ENCODE assay signal across 8 mouse cellular contexts in the genomic region with DNA sequence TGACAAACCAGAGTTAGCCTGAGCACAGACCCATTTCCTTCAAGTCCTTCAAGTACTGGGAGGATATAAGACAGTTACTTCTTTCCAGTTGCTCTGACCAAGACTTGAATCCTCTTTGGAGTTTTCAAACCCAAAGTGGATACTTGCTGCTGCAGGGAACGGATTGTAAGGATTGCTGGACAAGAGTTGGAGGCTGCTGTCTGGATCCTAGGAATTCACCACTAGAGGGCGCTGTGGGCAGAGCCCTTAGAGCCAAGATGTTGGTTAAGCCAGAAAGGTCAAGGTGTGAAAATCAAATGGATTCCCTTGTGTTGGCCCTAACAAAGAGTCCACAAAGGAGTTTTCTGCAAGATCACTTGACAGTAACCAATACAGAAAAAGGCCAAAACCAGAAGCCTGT. TPM values are rescaled to one million over a fixed set of nuclear protein-coding genes. Genes with fewer than 3 reads are reported as not detected.
DNase-seq lines count a peak whose midpoint lies in the region; ATAC-seq and TF ChIP-seq lines count a peak whose summit lies in the region.

No protein-coding gene starts in this region.

- peak; percentile 79 for DNase-seq in forebrain, embryonic 11.5 days (ENCODE audit: low spot score)
- peak; percentile 65 for DNase-seq in A20 (ENCODE audit: low read depth, low spot score)
- peak; percentile 78 for DNase-seq in embryonic facial prominence, embryonic 11.5 days (ENCODE audit: low spot score)
- DNase-seq in layer of hippocampus, adult 9-10 months (ENCODE audit: low spot score): peak; percentile 60
- DNase-seq in lung, postnatal 36 days: peak; percentile 83
- DNase-seq in spleen, postnatal 4 days (ENCODE audit: low spot score in 2 of 2): peak; percentile 59 to 88

- H3K27ac ChIP-seq in forebrain, embryonic 11.5 days (ENCODE audit: low read depth, low read length): no peak overlapping the region
- H3K27ac ChIP-seq in forebrain, embryonic 15.5 days (replicated peaks): no peak overlapping the region
- H3K27ac ChIP-seq in bone marrow macrophage, adult 2 months (ENCODE audit: insufficient read depth, low read depth, low read length): no peak overlapping the region
- no peak overlapping the region for H3K27ac ChIP-seq in embryonic facial prominence, embryonic 11.5 days (replicated peaks; ENCODE audit: low read depth, low read length)

- H3K9me3 ChIP-seq in forebrain, embryonic 11.5 days (ENCODE audit: control insufficient read depth, low read length): no peaks in the 10 kb centered on the region; the same call in 1 of the 2 replicates
- H3K9me3 ChIP-seq in forebrain, embryonic 15.5 days: no peaks in the 10 kb centered on the region
- H3K9me3 ChIP-seq in embryonic facial prominence, embryonic 11.5 days (replicated peaks; ENCODE audit: control insufficient read depth, low read length): no peaks in the 10 kb centered on the region

- no peak overlapping the region for H3K9ac ChIP-seq in forebrain, embryonic 11.5 days (ENCODE audit: low read length)
- H3K9ac ChIP-seq in forebrain, embryonic 15.5 days (replicated peaks): no peak overlapping the region
- no peak overlapping the region for H3K9ac ChIP-seq in embryonic facial prominence, embryonic 11.5 days (replicated peaks; ENCODE audit: low read length)

- no peaks in the 10 kb centered on the region for H3K27me3 ChIP-seq in forebrain, embryonic 11.5 days (ENCODE audit: control insufficient read depth, insufficient read depth, low read length)
- H3K27me3 ChIP-seq in forebrain, embryonic 15.5 days: no peaks in the 10 kb centered on the region
- no peaks in the 10 kb centered on the region for H3K27me3 ChIP-seq in embryonic facial prominence, embryonic 11.5 days (ENCODE audit: control insufficient read depth, insufficient read depth, low read length)

- no peaks in the 10 kb centered on the region for H3K4me1 ChIP-seq in forebrain, embryonic 11.5 days (replicated peaks; ENCODE audit: control insufficient read depth, insufficient read depth, low read length)
- no peaks in the 10 kb centered on the region for H3K4me1 ChIP-seq in forebrain, embryonic 15.5 days
- H3K4me1 ChIP-seq in bone marrow macrophage, adult 2 months (ENCODE audit: control insufficient read depth, insufficient read depth, low read length): peaks cover 30% of the 10 kb centered on the region
- no peaks in the 10 kb centered on the region for H3K4me1 ChIP-seq in embryonic facial prominence, embryonic 11.5 days (ENCODE audit: control insufficient read depth, insufficient read depth, low read length)

- 0% methylated on average over 2 of the region's 2 CpGs for WGBS in forebrain, embryonic 11.5 days
- WGBS in forebrain, embryonic 15.5 days: 3% methylated on average over 2 of the region's 2 CpGs
- 5% methylated on average over 2 of the region's 2 CpGs for WGBS in embryonic facial prominence, embryonic 11.5 days

- H3K4me3 ChIP-seq in forebrain, embryonic 11.5 days (ENCODE audit: low read depth, low read length): no peak overlapping the region
- H3K4me3 ChIP-seq in forebrain, embryonic 15.5 days: no peak overlapping the region
- no peak overlapping the region for H3K4me3 ChIP-seq in bone marrow macrophage, adult 2 months (ENCODE audit: insufficient read depth, low read length)
- H3K4me3 ChIP-seq in embryonic facial prominence, embryonic 11.5 days (ENCODE audit: low read depth, low read length): no peak overlapping the region

- no peaks in the 10 kb centered on the region for H3K36me3 ChIP-seq in forebrain, embryonic 11.5 days (ENCODE audit: control insufficient read depth, insufficient read depth, low read length)
- H3K36me3 ChIP-seq in forebrain, embryonic 15.5 days: no peaks in the 10 kb centered on the region
- H3K36me3 ChIP-seq in embryonic facial prominence, embryonic 11.5 days (replicated peaks; ENCODE audit: control insufficient read depth, insufficient read depth, low read depth, low read length): no peaks in the 10 kb centered on the region

- TF ChIP-seq POLR2A in bone marrow macrophage, adult 2 months (IDR thresholded peaks at IDR 0.05; ENCODE audit: borderline replicate concordance, low read depth, low read length): no peak

- TF ChIP-seq CTCF in bone marrow macrophage, adult 2 months (IDR thresholded peaks at IDR 0.05; ENCODE audit: low read depth, low read length): peak; percentile 88

- H3K4me2 ChIP-seq in forebrain, embryonic 11.5 days (ENCODE audit: low read depth, low read length, severe bottlenecking): no peak overlapping the region
- no peak overlapping the region for H3K4me2 ChIP-seq in forebrain, embryonic 15.5 days (replicated peaks)
- H3K4me2 ChIP-seq in embryonic facial prominence, embryonic 11.5 days (ENCODE audit: low read depth, low read length): no peak overlapping the region

- ATAC-seq in forebrain, embryonic 11.5 days (replicated peaks; ENCODE audit: low FRiP score): no peak
- ATAC-seq in forebrain, embryonic 15.5 days (replicated peaks): no peak
- ATAC-seq in embryonic facial prominence, embryonic 11.5 days (replicated peaks; ENCODE audit: insufficient number of reproducible peaks, low FRiP score, low TSS enrichment, low read depth): no peak

RNA-seq across cellular contexts. Expression of a gene that starts 38.0 kb away (rescaled TPM):
- polyA plus RNA-seq in forebrain, embryonic 11.5 days (2014; fragmentation: Nextera tagmentation; extraction: Ambion mirVana): 10.1 and 11.8 TPM in 2 replicates
- polyA plus RNA-seq in forebrain, embryonic 15.5 days (2015; fragmentation: Nextera tagmentation; extraction: Ambion mirVana): 20.2 and 20.8 TPM in 2 replicates
- polyA plus RNA-seq in bone marrow macrophage, adult 2 months (2012; ENCODE audit: insufficient read depth, insufficient read length, missing spikeins): 56.3 and 61.5 TPM in 2 replicates
- 11.7 and 13.9 TPM in 2 replicates for polyA plus RNA-seq in embryonic facial prominence, embryonic 11.5 days (2014; fragmentation: Nextera tagmentation; extraction: Ambion mirVana)
